Mouse (Mus musculus) MEL (cell line): ENCODE results near the gene Caskin1.

Experiments used
- CTCF ChIP-seq, 3 experiments: IDR thresholded peaks in 2 of 3; conservative IDR thresholded peaks in 1 of 3; 2 replicates each; pipeline ENCODE4 v1.5.1; 2011 to 2012; ENCODE audit warnings: low read length in 3 of 3, low read depth in 2 of 3, mild to moderate bottlenecking in 2 of 3, improper control_type of control experiment in 1 of 3, inconsistent platforms in 1 of 3, mixed read lengths in 1 of 3, moderate library complexity in 1 of 3; ENCODE audit not compliant: control insufficient read depth in 1 of 3, insufficient read depth in 1 of 3, poor library complexity in 1 of 3, severe bottlenecking in 1 of 3
- ELF1 ChIP-seq: IDR thresholded peaks from 2 replicates; pipeline ENCODE4 v1.6.1; 2014; ENCODE audit warnings: low read depth, mild to moderate bottlenecking, inconsistent platforms, low read length, improper control_type of control experiment, moderate library complexity
- KAT2A ChIP-seq: conservative IDR thresholded peaks from 2 replicates; pipeline ENCODE4 v1.6.1; 2012; ENCODE audit warnings: low read depth, low read length, improper control_type of control experiment, inconsistent platforms
- MAX ChIP-seq: IDR thresholded peaks from 2 replicates; pipeline ENCODE4 v1.6.1; 2011; ENCODE audit warnings: low read length, improper control_type of control experiment
- MEF2A ChIP-seq: IDR thresholded peaks from 2 replicates; pipeline ENCODE4 v1.6.1; 2014; ENCODE audit warnings: low read depth, mild to moderate bottlenecking, inconsistent platforms, low read length, improper control_type of control experiment; ENCODE audit not compliant: poor library complexity, insufficient replicate concordance, severe bottlenecking; ENCODE audit errors: extremely low read depth
- NELFE ChIP-seq: IDR thresholded peaks from 2 replicates; pipeline ENCODE4 v1.6.1; 2011; ENCODE audit warnings: low read depth, low read length, improper control_type of control experiment
- NRF1 ChIP-seq: IDR thresholded peaks from 2 replicates; pipeline ENCODE4 v1.6.1; 2014; ENCODE audit warnings: low read depth, mild to moderate bottlenecking, inconsistent platforms, low read length, improper control_type of control experiment, moderate library complexity; ENCODE audit not compliant: poor library complexity, insufficient read depth, severe bottlenecking
- POLR2A ChIP-seq, 2 experiments: IDR thresholded peaks; 2 replicates each; pipeline ENCODE4 v1.6.1; 2011 to 2012; ENCODE audit warnings: low read length in 2 of 2, mild to moderate bottlenecking in 2 of 2, control low read depth in 1 of 2, improper control_type of control experiment in 1 of 2, low read depth in 1 of 2, moderate library complexity in 1 of 2; ENCODE audit not compliant: control insufficient read depth in 1 of 2, insufficient read depth in 1 of 2, poor library complexity in 1 of 2
- POLR2AphosphoS5 ChIP-seq: IDR thresholded peaks from 2 replicates; pipeline ENCODE4 v1.6.1; 2012; ENCODE audit warnings: low read depth, borderline replicate concordance, mild to moderate bottlenecking, inconsistent platforms, low read length, moderate library complexity, mixed read lengths
- TAL1 ChIP-seq: IDR thresholded peaks from 2 replicates; pipeline ENCODE4 v1.6.1; 2012; ENCODE audit warnings: mild to moderate bottlenecking, inconsistent platforms, low read length, moderate library complexity, mixed read lengths
- TBP ChIP-seq: IDR thresholded peaks from 2 replicates; pipeline ENCODE4 v1.8.0; 2011; ENCODE audit warnings: low read depth, low read length, improper control_type of control experiment
- ZC3H11A ChIP-seq: IDR thresholded peaks from 2 replicates; pipeline ENCODE4 v1.6.1; 2012; ENCODE audit warnings: low read depth, mild to moderate bottlenecking, inconsistent platforms, low read length, improper control_type of control experiment
- ZKSCAN1 ChIP-seq: IDR thresholded peaks from 2 replicates; pipeline ENCODE4 v1.6.1; 2012; ENCODE audit warnings: low read depth, mild to moderate bottlenecking, inconsistent platforms, low read length, improper control_type of control experiment, moderate library complexity

DNA sequence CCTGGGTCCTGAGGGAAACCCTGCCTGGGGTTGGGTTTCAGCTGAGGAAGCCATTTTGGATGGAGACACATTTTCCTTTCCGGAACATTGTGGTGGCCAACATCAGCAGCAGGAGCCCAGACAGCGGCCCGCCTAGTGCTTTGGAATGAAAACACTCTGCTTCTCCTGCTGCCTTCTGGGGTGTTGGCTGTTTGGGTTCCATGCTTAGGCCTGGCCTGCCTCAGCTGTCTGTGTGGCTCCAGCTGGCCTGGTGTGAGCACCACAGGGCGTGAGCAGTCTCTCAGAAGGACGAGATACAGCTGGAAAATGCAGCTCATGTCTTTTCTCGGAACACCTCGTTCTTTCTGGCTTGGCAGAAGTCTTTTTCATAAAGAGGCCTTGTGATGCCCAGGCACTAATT lies 68.7 kb downstream of the Caskin1 start:
- TF ChIP-seq NRF1: no peak
- TF ChIP-seq MAX: no peak
- no peak for TF ChIP-seq CTCF (IDR thresholded peaks at IDR 0.05 in 2 of 3, conservative IDR thresholded peaks at IDR 0.05 in 1 of 3; ENCODE audit: control insufficient read depth in 1 of 3, insufficient read depth in 1 of 3, low read depth in 2 of 3, low read length in 3 of 3, poor library complexity in 1 of 3, severe bottlenecking in 1 of 3)
- no peak for TF ChIP-seq ZKSCAN1
- TF ChIP-seq TAL1: no peak
- no peak for TF ChIP-seq NELFE
- no peak for TF ChIP-seq ZC3H11A
- no peak for TF ChIP-seq KAT2A
- no peak for TF ChIP-seq MEF2A
- no peak for TF ChIP-seq TBP
- no peak for TF ChIP-seq ELF1
- TF ChIP-seq POLR2AphosphoS5: no peak
- TF ChIP-seq POLR2A (IDR thresholded peaks at IDR 0.05; ENCODE audit: control insufficient read depth in 1 of 2, insufficient read depth in 1 of 2, low read depth in 1 of 2, low read length in 2 of 2, poor library complexity in 1 of 2): no peak
